8 mouse cellular contexts compared by ENCODE assay signal in genomic region chr16:58476363-58476762, GRCm38 (mm10). TPM values are rescaled to one million over a fixed set of nuclear protein-coding genes. Genes with fewer than 3 reads are reported as not detected.
A peak's percentile ranks its signal among the peaks of the same experiment; 100 is the strongest.
DNase-seq lines count a peak whose midpoint lies in the region; ATAC-seq lines count a peak whose summit lies in the region.

No protein-coding gene starts in this region.

- H3K9ac ChIP-seq in heart, embryonic 13.5 days, result no peak overlapping the region
- H3K9ac ChIP-seq in stomach, embryonic 15.5 days, result no peak overlapping the region

- peak overlapping the region; percentile 61 for H3K27ac ChIP-seq in heart, embryonic 13.5 days (replicated peaks)
- peak overlapping the region; percentile 40; the same call in 1 of the 2 replicates for H3K27ac ChIP-seq in stomach, embryonic 15.5 days

- H3K27me3 ChIP-seq in megakaryocyte, embryonic 14.5 days (replicated peaks), result no peaks in the 10 kb centered on the region
- H3K27me3 ChIP-seq in heart, embryonic 13.5 days (replicated peaks), result no peaks in the 10 kb centered on the region
- no peaks in the 10 kb centered on the region for H3K27me3 ChIP-seq in stomach, embryonic 15.5 days (replicated peaks)

- peaks cover 52% of the 10 kb centered on the region for H3K4me1 ChIP-seq in megakaryocyte, embryonic 14.5 days
- peaks cover 27% of the 10 kb centered on the region for H3K4me1 ChIP-seq in heart, embryonic 13.5 days
- H3K4me1 ChIP-seq in stomach, embryonic 15.5 days, result peaks cover under 1% of the 10 kb centered on the region; the same call in 1 of the 2 replicates

- H3K36me3 ChIP-seq in megakaryocyte, embryonic 14.5 days (replicated peaks; ENCODE audit: low read length), result peaks cover 96% of the 10 kb centered on the region
- peaks cover 68% of the 10 kb centered on the region for H3K36me3 ChIP-seq in heart, embryonic 13.5 days
- peaks cover 14% of the 10 kb centered on the region; the same call in 1 of the 2 replicates for H3K36me3 ChIP-seq in stomach, embryonic 15.5 days

- H3K4me3 ChIP-seq in megakaryocyte, embryonic 14.5 days (replicated peaks), result peak overlapping the region; percentile 5
- H3K4me3 ChIP-seq in heart, embryonic 13.5 days, result no peak overlapping the region
- no peak overlapping the region for H3K4me3 ChIP-seq in stomach, embryonic 15.5 days (replicated peaks)

- ATAC-seq in megakaryocyte, adult 5-6 weeks (ENCODE audit: poor library complexity, severe bottlenecking), result no peak; the same call in 1 of the 2 replicates
- ATAC-seq in heart, embryonic 13.5 days (ENCODE audit: extremely low read depth, insufficient number of reproducible peaks, low FRiP score, low TSS enrichment), result no peak
- ATAC-seq in stomach, embryonic 15.5 days (ENCODE audit: insufficient read depth, low FRiP score, low read depth), result peak; percentile 25; the same call in 1 of the 2 replicates

- H3K4me2 ChIP-seq in heart, embryonic 13.5 days, result no peak overlapping the region
- H3K4me2 ChIP-seq in stomach, embryonic 15.5 days, result no peak overlapping the region

- peaks cover 11% of the 10 kb centered on the region for H3K9me3 ChIP-seq in megakaryocyte, embryonic 14.5 days
- H3K9me3 ChIP-seq in heart, embryonic 13.5 days, result peaks cover 7% of the 10 kb centered on the region
- no peaks in the 10 kb centered on the region for H3K9me3 ChIP-seq in stomach, embryonic 15.5 days

- 50% methylated on average over 2 of the region's 2 CpGs for WGBS in heart, embryonic 13.5 days
- WGBS in stomach, embryonic 15.5 days, result 39% methylated on average over 2 of the region's 2 CpGs

- peak; percentile 63 to 82 for DNase-seq in kidney, postnatal 25 days
- no peak for DNase-seq in thymus, postnatal 4 days
- no peak for DNase-seq in right cerebral cortex, adult 2 months (ENCODE audit: low spot score in 2 of 2)
- no peak for DNase-seq in urinary bladder, postnatal 4 days (ENCODE audit: low spot score in 2 of 2)

RNA-seq across cellular contexts. Expression of gene St3gal6, which starts 47.7 kb away (rescaled TPM):
- polyA plus RNA-seq in megakaryocyte, embryonic 14.5 days (2012; ENCODE audit: insufficient read depth, low replicate concordance), result 157 and 159 TPM in 2 replicates
- 9.4 and 15.6 TPM in 2 replicates for total RNA-seq in megakaryocyte, adult 5-6 weeks (2015)
- 11.9 and 17.3 TPM in 2 replicates for total RNA-seq in megakaryocyte, adult 5-6 weeks (2017)
- 13.8 and 16.0 TPM in 2 replicates for polyA plus RNA-seq in heart, embryonic 13.5 days (2015; fragmentation: Nextera tagmentation; extraction: Ambion mirVana)
- polyA plus RNA-seq in stomach, embryonic 15.5 days (2015; fragmentation: Nextera tagmentation; extraction: Ambion mirVana), result 14.6 and 15.7 TPM in 2 replicates

Comparison
In these comparisons a context has a peak if more than half of its experiments do, and no peak if none do; other contexts are left out.
1. DNase-seq: peak in kidney, postnatal 25 days (2 of 2); none in thymus, postnatal 4 days (single experiment), right cerebral cortex, adult 2 months (0 of 2) and urinary bladder, postnatal 4 days (0 of 2).